Mouse (Mus musculus): ENCODE data around the gene Olfr62. TPM values are rescaled to one million over a fixed set of nuclear protein-coding genes. Genes with fewer than 3 reads are reported as not detected.

Olfr62 gene
- polyA plus RNA-seq, 1 experiment from 2014 or later = not detected

DNA sequence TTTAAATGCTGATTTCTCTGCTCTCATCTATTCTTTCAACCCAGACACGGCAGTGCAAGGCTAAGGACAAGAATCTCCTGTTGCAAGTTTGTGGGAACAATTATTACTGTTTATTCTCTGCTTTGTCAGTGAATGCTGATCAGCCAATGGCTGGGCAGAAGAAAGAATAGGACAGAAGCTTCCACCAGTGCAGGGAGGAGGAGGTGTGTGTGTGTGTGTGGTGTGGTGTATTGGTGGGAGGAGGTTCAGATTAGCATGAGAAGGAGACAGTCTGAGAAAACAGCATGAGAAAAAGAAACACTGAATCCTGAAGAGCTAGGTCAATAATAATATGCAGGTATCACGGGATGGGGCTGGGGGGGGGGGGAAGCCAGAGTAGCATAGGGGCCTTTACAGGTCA lies 35.1 kb downstream of the Olfr62 start:
- WGBS (ENCODE audit: insufficient replicate concordance) = 47% methylated on average over 2 of the region's 2 CpGs
- H3K4me2 ChIP-seq (ENCODE audit: low read depth, low read length) = no peak overlapping the region
- H3K4me1 ChIP-seq (ENCODE audit: insufficient read depth) = no peaks in the 10 kb centered on the region
- H3K27ac ChIP-seq (ENCODE audit: low read depth) = no peak overlapping the region
- no peak for DNase-seq
- H3K9ac ChIP-seq (replicated peaks) = no peak overlapping the region
- H3K4me3 ChIP-seq (ENCODE audit: low read depth, low read length) = no peak overlapping the region
- ATAC-seq = no peak
- H3K27me3 ChIP-seq (ENCODE audit: insufficient read depth, low read length) = no peaks in the 10 kb centered on the region
- TF ChIP-seq CTCF (IDR thresholded peaks at IDR 0.05; ENCODE audit: low read depth) (no peak), EP300 (IDR thresholded peaks at IDR 0.05; ENCODE audit: low read depth) (no peak)
- no peaks in the 10 kb centered on the region for H3K9me3 ChIP-seq (ENCODE audit: low read length)
- no peaks in the 10 kb centered on the region for H3K36me3 ChIP-seq (replicated peaks; ENCODE audit: insufficient read depth, low read length)

DNA sequence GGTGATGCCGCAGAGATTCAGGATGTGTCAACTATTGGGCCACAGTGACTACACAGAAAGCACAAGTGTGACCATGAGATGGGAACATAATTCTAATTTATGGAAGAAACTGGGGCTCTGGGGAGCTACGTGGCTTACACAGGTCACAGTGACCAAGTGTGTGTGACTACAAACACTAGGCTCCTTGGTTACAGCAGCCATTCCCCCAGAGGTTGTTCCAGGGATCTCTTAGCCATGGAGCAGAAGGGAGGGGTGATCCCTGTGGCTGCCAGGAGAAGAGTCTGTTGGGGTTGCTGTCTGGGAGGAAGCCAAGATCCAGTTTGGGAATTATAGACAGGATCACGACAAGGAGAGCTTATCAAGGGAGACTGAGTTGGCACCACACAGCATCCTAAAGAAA lies 44.5 kb downstream of the Olfr62 start, which contains the start of gene Olfr1341:
Gene Olfr1341, plus strand, starts transcription at position 301 of the 400 bp plus-strand sequence.
- H3K27me3 ChIP-seq (ENCODE audit: insufficient read depth, low read length) = no peaks in the 10 kb centered on the region
- no peak for TF ChIP-seq EP300 (IDR thresholded peaks at IDR 0.05; ENCODE audit: low read depth)
- TF ChIP-seq CTCF (IDR thresholded peaks at IDR 0.05; ENCODE audit: low read depth) = no peak
- 70% methylated on average over 3 of the region's 3 CpGs for WGBS (ENCODE audit: insufficient replicate concordance)
- H3K9ac ChIP-seq (replicated peaks) = no peak within 1 kb of the TSS
- DNase-seq (no peak), ATAC-seq (no peak)
- H3K9me3 ChIP-seq (ENCODE audit: low read length) = no peaks in the 10 kb centered on the region
- no peaks in the 10 kb centered on the region for H3K36me3 ChIP-seq (replicated peaks; ENCODE audit: insufficient read depth, low read length)
- no peak within 1 kb of the TSS for H3K4me2 ChIP-seq (ENCODE audit: low read depth, low read length)
- no peak within 1 kb of the TSS for H3K4me3 ChIP-seq (ENCODE audit: low read depth, low read length)
- H3K4me1 ChIP-seq (ENCODE audit: insufficient read depth) = no peaks in the 10 kb centered on the region
- no peak within 1 kb of the TSS for H3K27ac ChIP-seq (ENCODE audit: low read depth)

DNA sequence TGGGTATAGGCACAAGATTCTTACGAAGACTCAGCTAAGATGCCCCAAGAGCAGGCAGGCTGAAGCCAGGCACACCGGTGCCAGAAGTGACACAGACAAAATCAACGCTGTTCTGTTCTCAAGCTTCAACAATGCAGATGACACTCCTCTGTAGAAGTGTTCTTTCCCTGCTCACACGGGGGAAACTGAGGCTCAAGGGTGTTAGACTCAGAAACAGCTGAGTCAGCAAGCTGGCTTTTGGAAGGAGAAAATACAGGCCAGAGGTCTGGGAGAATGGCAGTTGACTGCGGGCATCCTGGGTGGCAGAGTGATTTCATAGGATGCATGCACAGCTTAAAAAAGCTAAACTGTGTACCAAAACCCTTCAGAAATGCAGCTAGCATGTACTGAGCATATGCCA lies 49.3 kb downstream of the Olfr62 start:
- TF ChIP-seq EP300 (IDR thresholded peaks at IDR 0.05; ENCODE audit: low read depth) (no peak), CTCF (IDR thresholded peaks at IDR 0.05; ENCODE audit: low read depth) (no peak)
- Histone ChIP-seq H3K9me3 (ENCODE audit: low read length) (no peaks in the 10 kb centered on the region), H3K27me3 (ENCODE audit: insufficient read depth, low read length) (no peaks in the 10 kb centered on the region), H3K27ac (ENCODE audit: low read depth) (no peak overlapping the region), H3K4me3 (ENCODE audit: low read depth, low read length) (no peak overlapping the region), H3K4me2 (ENCODE audit: low read depth, low read length) (no peak overlapping the region), H3K4me1 (ENCODE audit: insufficient read depth) (no peaks in the 10 kb centered on the region), H3K36me3 (replicated peaks; ENCODE audit: insufficient read depth, low read length) (no peaks in the 10 kb centered on the region), H3K9ac (replicated peaks) (no peak overlapping the region)
- ATAC-seq (no peak), DNase-seq (no peak)
- WGBS (ENCODE audit: insufficient replicate concordance) = 75% methylated on average over 5 of the region's 5 CpGs

DNA sequence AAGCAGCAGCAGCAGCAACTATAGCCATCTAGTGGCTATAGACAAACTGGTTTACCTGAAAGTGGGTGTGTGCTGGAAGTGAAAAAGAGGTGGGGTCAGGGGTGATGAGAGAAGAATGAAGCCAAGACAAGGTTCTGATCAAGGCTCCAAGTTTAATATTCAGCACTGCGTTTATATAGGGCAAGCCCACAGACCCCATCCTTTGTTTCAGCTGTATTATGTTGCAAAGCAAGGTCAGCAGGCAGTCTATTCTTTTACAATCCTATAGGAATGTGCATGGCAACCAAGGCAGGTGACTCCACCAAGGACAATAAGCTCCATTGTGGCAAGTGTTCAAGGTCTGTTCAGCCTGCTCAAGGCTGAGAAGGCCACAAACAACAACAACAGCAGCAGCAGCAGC lies 52.9 kb downstream of the Olfr62 start:
- Histone ChIP-seq H3K4me2 (ENCODE audit: low read depth, low read length) (no peak overlapping the region), H3K36me3 (replicated peaks; ENCODE audit: insufficient read depth, low read length) (no peaks in the 10 kb centered on the region), H3K9me3 (ENCODE audit: low read length) (no peaks in the 10 kb centered on the region), H3K27ac (ENCODE audit: low read depth) (no peak overlapping the region), H3K27me3 (ENCODE audit: insufficient read depth, low read length) (no peaks in the 10 kb centered on the region), H3K9ac (replicated peaks) (no peak overlapping the region), H3K4me3 (ENCODE audit: low read depth, low read length) (no peak overlapping the region), H3K4me1 (ENCODE audit: insufficient read depth) (no peaks in the 10 kb centered on the region)
- WGBS (ENCODE audit: insufficient replicate concordance) = 48% methylated on average over 1 of the region's 1 CpGs
- TF ChIP-seq CTCF (IDR thresholded peaks at IDR 0.05; ENCODE audit: low read depth) = no peak
- no peak for TF ChIP-seq EP300 (IDR thresholded peaks at IDR 0.05; ENCODE audit: low read depth)
- no peak for ATAC-seq
- no peak for DNase-seq

Other genes starting within 250 kb of the Olfr62 start
- 1.2 and 1.9 TPM in 2 replicates for gene Szt2, start 249.7 kb upstream of the Olfr62 start, polyA plus RNA-seq (2015; fragmentation: Nextera tagmentation; extraction: Ambion mirVana)
- 55.2 and 59.7 TPM in 2 replicates for gene Med8, start 249.6 kb upstream of the Olfr62 start, polyA plus RNA-seq (2015; fragmentation: Nextera tagmentation; extraction: Ambion mirVana)
- gene Elovl1, start 230.9 kb upstream of the Olfr62 start, polyA plus RNA-seq (2015; fragmentation: Nextera tagmentation; extraction: Ambion mirVana) = 48.4 and 51.5 TPM in 2 replicates
- gene Cdc20, start 221.6 kb upstream of the Olfr62 start, polyA plus RNA-seq (2015; fragmentation: Nextera tagmentation; extraction: Ambion mirVana) = 53.9 and 63.0 TPM in 2 replicates
- 9.0 and 9.3 TPM in 2 replicates for gene Mpl, start 201.4 kb upstream of the Olfr62 start, polyA plus RNA-seq (2015; fragmentation: Nextera tagmentation; extraction: Ambion mirVana)
- gene Tie1, start 168.9 kb upstream of the Olfr62 start, polyA plus RNA-seq (2015; fragmentation: Nextera tagmentation; extraction: Ambion mirVana) = 7.1 and 8.2 TPM in 2 replicates
- gene 2610528J11Rik, start 132.0 kb upstream of the Olfr62 start, polyA plus RNA-seq (2015; fragmentation: Nextera tagmentation; extraction: Ambion mirVana) = 16.2 and 18.8 TPM in 2 replicates
- 3.7 and 4.4 TPM in 2 replicates for gene Tmem125, start 114.9 kb upstream of the Olfr62 start, polyA plus RNA-seq (2015; fragmentation: Nextera tagmentation; extraction: Ambion mirVana)
- gene Cfap57, start 38.2 kb upstream of the Olfr62 start, polyA plus RNA-seq (2015; fragmentation: Nextera tagmentation; extraction: Ambion mirVana) = 0.36 and 0.42 TPM in 2 replicates
- 61.0 and 62.0 TPM in 2 replicates for gene Ebna1bp2, start 38.2 kb upstream of the Olfr62 start, polyA plus RNA-seq (2015; fragmentation: Nextera tagmentation; extraction: Ambion mirVana)
- gene Olfr1342, start 33.8 kb downstream of the Olfr62 start, polyA plus RNA-seq (2015; fragmentation: Nextera tagmentation; extraction: Ambion mirVana) = not detected in 2 replicates
- not detected in 2 replicates for gene Olfr1341, start 44.6 kb downstream of the Olfr62 start, polyA plus RNA-seq (2015; fragmentation: Nextera tagmentation; extraction: Ambion mirVana)
- gene Olfr1340, start 61.2 kb downstream of the Olfr62 start, polyA plus RNA-seq (2015; fragmentation: Nextera tagmentation; extraction: Ambion mirVana) = not detected in 2 replicates
- not detected in 2 replicates for gene Olfr1339, start 73.2 kb downstream of the Olfr62 start, polyA plus RNA-seq (2015; fragmentation: Nextera tagmentation; extraction: Ambion mirVana)
- not detected in 2 replicates for gene Olfr1338, start 99.8 kb downstream of the Olfr62 start, polyA plus RNA-seq (2015; fragmentation: Nextera tagmentation; extraction: Ambion mirVana)
- not detected in 2 replicates for gene Olfr1337, start 123.6 kb downstream of the Olfr62 start, polyA plus RNA-seq (2015; fragmentation: Nextera tagmentation; extraction: Ambion mirVana)
- not detected in 2 replicates for gene Olfr1335, start 151.0 kb downstream of the Olfr62 start, polyA plus RNA-seq (2015; fragmentation: Nextera tagmentation; extraction: Ambion mirVana)
- not detected in 2 replicates for gene Olfr1333, start 177.3 kb downstream of the Olfr62 start, polyA plus RNA-seq (2015; fragmentation: Nextera tagmentation; extraction: Ambion mirVana)
- gene Olfr1331, start 205.7 kb downstream of the Olfr62 start, polyA plus RNA-seq (2015; fragmentation: Nextera tagmentation; extraction: Ambion mirVana) = not detected in 2 replicates
- not detected in 2 replicates for gene Olfr1330, start 229.6 kb downstream of the Olfr62 start, polyA plus RNA-seq (2015; fragmentation: Nextera tagmentation; extraction: Ambion mirVana)